Mouse (Mus musculus): ENCODE results near the gene Spef2.

DNA sequence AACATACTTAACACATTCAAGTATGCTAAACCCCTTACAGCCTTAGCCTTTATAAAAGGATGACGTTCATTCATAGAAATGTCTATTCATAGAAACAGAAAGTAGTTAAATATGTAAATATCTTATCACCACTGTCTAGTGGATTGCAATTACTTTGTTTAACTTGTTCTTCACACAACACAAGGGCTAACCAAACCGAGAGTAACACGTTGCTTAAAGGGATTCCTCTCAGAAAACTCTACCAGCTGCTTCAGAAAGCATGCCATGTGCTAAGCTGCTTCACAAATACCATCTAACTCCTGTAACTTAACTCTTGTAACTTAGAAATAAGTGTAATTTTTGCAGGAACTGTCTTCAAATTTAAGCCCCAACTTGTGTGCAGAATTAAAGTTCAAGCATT, 35.0 kb downstream of the Spef2 start:
- no peak for TF ChIP-seq CTCF (IDR thresholded peaks at IDR 0.05; ENCODE audit: low read depth, low read length)
- TF ChIP-seq POLR2A (IDR thresholded peaks at IDR 0.05; ENCODE audit: extremely low read depth, insufficient read depth, low read length) = no peak
